Mouse (Mus musculus): ENCODE measurements around the gene Zfp282.
A peak's percentile ranks its signal among the peaks of the same experiment; 100 is the strongest.

Gene Zfp282

GRCm38 (mm10) chr6:47918768-47919274 is 41.8 kb downstream of the Zfp282 start:
- DNase-seq (ENCODE audit: low read depth, low spot score): no peak
- no peaks in the 10 kb centered on the region for H3K36me3 ChIP-seq (ENCODE audit: control insufficient read depth, insufficient read depth, low read length, poor library complexity, severe bottlenecking)
- H3K27me3 ChIP-seq (ENCODE audit: control insufficient read depth, insufficient read depth, low read length, poor library complexity, severe bottlenecking): no peaks in the 10 kb centered on the region

DNA sequence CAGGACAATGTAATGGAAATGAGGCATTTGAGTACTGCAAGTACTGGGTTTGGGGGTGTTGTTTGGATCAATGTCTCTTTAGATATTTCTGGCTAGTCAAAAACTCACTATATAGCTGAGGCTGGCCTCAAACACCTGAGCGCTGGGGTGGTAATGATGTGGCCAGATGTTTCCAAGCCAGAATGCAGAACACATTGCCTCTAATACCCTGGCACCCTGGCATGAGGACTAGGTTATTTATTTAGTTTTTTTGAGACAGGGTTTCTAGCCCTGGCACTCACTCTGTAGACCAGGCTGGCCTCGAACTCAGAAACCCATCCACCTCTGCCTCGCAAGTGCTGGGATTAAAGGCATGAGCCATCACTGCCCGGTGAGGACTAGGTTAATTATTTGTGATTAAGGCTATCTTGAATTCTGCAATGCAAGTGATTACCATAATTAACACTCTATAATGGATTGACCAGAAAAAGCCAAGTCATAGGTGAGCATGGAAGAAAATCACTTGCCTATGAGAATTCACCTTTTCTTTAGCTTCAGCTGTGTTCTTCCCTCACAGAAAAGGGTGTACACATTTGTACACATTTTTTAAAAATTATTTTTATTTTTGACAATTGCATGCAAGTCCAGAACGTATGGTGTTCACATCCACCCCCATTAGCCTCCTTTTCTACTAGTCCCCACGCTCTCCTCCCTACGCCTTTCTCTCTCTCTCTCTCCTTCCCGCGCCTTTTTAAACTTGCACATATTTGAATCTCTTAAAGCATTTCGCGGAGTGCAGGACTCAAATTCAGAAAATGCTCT is 42.8 kb downstream of the Zfp282 start:
- DNase-seq (ENCODE audit: low read depth, low spot score): no peak
- H3K27me3 ChIP-seq (ENCODE audit: control insufficient read depth, insufficient read depth, low read length, poor library complexity, severe bottlenecking): no peaks in the 10 kb centered on the region

DNA sequence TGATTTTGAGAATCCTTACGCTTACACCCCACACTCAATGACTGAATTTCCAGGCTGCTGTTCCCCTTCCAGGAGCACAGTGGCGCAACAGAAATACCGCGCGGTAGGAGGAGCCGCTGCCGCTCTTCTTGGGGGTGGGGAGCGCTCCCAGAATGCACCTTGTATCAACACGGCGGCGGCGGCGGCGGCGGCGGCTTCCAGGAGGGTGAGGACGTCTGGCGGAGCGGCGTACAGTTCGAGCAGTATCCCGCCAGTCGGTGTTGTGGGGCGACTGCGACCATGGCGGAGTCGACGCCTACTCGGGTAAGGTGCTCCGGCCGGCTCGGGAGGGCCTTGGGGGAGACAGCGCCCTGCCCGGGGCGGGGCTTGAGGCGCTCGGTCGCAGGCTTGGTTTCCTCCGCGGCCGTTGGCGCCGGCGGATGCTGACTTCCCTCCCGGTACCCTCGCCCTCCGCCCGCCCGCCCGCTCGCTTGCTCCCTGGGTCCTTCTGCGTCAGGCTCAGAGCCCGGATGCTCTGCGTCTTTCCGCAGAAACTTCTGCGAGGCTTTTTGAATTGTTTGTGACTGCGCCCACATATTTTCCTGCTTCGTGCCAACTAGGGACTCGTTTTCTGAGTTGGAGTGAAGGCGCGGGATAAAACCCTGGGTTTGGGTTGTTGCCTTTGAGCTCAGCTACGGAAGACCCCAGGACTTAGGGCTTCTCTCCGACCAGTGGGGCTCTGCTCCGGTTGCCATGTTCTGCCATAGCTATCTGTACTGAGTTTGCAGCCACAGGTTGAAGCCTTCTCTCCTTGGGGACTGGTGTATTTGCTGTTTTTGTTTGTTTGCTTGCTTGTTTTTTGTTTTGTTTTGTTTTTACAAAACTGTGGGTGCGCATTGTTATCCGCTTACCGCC is 43.7 kb downstream of the Zfp282 start, which contains the start of gene Zfp212:
TSS of gene Zfp212 (plus strand) at position 30 of the 894 bp plus-strand sequence.
- Histone ChIP-seq H3K36me3 (ENCODE audit: control insufficient read depth, insufficient read depth, low read length, poor library complexity, severe bottlenecking) (no peaks in the 10 kb centered on the region), H3K27me3 (ENCODE audit: control insufficient read depth, insufficient read depth, low read length, poor library complexity, severe bottlenecking) (no peaks in the 10 kb centered on the region)
- DNase-seq (ENCODE audit: low read depth, low spot score): peak; percentile 87

More for the DNA sequence above, 42.8 kb downstream of the Zfp282 start:
- H3K36me3 ChIP-seq (ENCODE audit: control insufficient read depth, insufficient read depth, low read length, poor library complexity, severe bottlenecking): no peaks in the 10 kb centered on the region

DNA sequence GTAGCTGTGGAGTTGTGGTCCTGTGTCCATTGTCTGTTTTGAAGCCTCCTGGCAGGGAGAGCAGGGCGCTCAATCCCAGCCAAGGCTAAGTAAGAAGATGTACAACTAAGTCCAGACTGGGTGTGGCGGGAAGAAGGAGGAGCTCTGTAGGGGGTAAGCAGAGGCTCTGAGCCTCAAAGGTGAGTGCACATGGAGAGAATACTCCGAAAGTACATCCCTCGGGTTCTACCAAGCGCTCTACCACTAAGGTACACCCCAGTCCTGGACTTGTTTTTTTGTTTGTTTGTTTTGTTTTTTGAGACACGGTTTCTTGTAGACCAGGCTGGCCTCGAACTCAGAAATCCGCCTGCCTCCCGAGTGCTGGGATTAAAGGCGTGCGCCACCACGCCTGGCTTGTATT is 65.5 kb downstream of the Zfp282 start:
- DNase-seq (ENCODE audit: low read depth, low spot score): no peak
- Histone ChIP-seq H3K36me3 (ENCODE audit: control insufficient read depth, insufficient read depth, low read length, poor library complexity, severe bottlenecking) (no peaks in the 10 kb centered on the region), H3K27me3 (ENCODE audit: control insufficient read depth, insufficient read depth, low read length, poor library complexity, severe bottlenecking) (no peaks in the 10 kb centered on the region)

DNA sequence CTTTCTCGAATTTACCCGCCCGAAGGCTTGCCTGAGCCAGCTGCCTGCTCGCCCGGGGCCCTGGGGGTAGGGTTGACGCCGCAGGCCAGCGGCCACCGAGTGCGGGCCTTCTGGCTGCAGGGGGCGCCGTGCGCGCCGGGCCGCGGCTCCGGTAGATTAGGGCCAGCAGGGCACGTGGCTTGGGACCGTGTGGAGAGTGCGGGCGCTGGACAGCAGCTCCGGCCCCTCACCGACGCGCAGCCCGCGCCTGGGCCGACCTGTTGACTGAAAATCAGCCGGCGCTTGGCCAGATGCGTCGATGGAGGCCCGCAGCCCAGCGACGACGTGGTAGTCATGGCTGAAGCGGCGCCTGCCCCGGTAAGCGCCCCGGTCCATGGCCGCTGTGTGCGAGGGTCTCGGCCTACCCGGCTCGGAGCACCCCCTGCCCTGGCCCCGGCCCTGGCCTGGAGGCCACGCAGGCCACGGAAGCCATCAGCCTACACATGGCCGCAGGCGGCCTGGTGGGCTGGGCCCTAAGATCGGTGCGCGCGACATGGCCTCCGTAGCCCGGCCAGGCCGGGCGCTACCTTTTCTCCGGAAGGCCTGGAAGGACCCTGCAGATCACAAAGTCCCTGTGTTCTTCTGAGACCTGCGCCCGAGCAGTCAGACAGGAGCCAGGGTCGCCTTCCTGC is 66.2 kb downstream of the Zfp282 start:
- DNase-seq (ENCODE audit: low read depth, low spot score): peak; percentile 72
- no peaks in the 10 kb centered on the region for H3K27me3 ChIP-seq (ENCODE audit: control insufficient read depth, insufficient read depth, low read length, poor library complexity, severe bottlenecking)
- no peaks in the 10 kb centered on the region for H3K36me3 ChIP-seq (ENCODE audit: control insufficient read depth, insufficient read depth, low read length, poor library complexity, severe bottlenecking)

DNA sequence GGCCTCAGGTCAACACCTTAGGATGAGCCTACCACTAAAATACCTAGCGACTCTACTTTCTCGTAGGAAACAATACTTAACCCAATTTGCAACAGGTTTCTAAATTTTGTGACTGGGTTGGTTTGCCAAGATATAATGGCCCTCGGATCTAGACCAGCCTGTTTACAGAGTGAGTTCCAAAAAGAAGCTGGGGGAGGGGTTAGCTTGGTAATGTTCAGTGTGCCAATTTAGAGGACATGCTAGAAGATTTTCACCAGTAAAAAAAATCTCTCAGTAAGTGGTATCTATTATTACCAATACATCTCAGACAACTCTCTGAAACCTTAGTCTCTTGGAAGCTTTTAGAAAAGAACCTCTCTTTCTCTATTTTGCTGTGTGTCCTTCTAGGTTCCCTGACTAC is 66.7 kb downstream of the Zfp282 start:
- no peaks in the 10 kb centered on the region for H3K36me3 ChIP-seq (ENCODE audit: control insufficient read depth, insufficient read depth, low read length, poor library complexity, severe bottlenecking)
- no peaks in the 10 kb centered on the region for H3K27me3 ChIP-seq (ENCODE audit: control insufficient read depth, insufficient read depth, low read length, poor library complexity, severe bottlenecking)
- DNase-seq (ENCODE audit: low read depth, low spot score): no peak

DNA sequence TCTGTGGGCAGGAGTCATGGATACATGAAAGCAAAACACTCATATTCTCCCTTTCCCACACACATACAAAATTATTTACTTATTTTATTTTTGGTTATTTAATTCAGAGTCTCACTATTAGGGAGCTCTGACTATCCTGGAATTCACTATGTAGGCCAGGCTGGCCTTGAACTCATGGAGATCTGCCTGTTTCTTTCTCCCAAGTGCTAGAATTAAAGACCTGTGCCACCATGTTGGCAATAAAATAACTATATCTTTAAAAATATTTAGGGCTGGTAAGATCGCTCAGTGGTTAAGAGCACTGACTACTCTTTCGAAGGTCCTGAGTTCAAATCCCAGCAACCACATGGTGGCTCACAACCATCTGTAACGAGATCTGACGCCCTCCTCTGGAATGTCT is 70.4 kb downstream of the Zfp282 start:
- no peaks in the 10 kb centered on the region for H3K27me3 ChIP-seq (ENCODE audit: control insufficient read depth, insufficient read depth, low read length, poor library complexity, severe bottlenecking)
- no peaks in the 10 kb centered on the region for H3K36me3 ChIP-seq (ENCODE audit: control insufficient read depth, insufficient read depth, low read length, poor library complexity, severe bottlenecking)
- no peak for DNase-seq (ENCODE audit: low read depth, low spot score)

GRCm38 (mm10) chr6:47953191-47953726 is 76.3 kb downstream of the Zfp282 start, which contains the start of gene Zfp956:
Gene Zfp956, plus strand, starts transcription at chr6:47953390.
- H3K27me3 ChIP-seq (ENCODE audit: control insufficient read depth, insufficient read depth, low read length, poor library complexity, severe bottlenecking): no peaks in the 10 kb centered on the region; the same call in 1 of the 2 replicates
- H3K36me3 ChIP-seq (ENCODE audit: control insufficient read depth, insufficient read depth, low read length, poor library complexity, severe bottlenecking): no peaks in the 10 kb centered on the region; the same call in 1 of the 2 replicates
- DNase-seq (ENCODE audit: low read depth, low spot score): peak; percentile 94

DNA sequence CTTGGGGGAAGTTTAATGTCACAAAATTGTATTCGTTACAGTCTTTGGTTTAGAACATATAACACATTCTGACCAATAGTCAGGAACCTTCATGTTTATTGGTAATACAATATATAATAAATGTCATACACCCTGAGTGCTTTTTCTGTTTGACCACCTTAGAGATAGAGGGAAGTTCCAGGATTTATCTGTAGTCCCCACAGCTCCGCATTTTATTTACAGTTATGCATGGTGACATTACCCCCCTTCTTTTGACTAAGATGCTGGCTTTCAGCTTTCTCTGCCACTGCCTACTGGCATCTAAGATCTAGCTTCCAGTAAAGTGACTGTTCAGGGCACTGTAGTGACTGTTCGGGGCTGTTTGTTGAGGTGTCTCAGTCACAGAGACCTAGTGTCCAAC is 77.4 kb downstream of the Zfp282 start:
- H3K36me3 ChIP-seq (ENCODE audit: control insufficient read depth, insufficient read depth, low read length, poor library complexity, severe bottlenecking): no peaks in the 10 kb centered on the region; the same call in 1 of the 2 replicates
- no peak for DNase-seq (ENCODE audit: low read depth, low spot score)
- no peaks in the 10 kb centered on the region; the same call in 1 of the 2 replicates for H3K27me3 ChIP-seq (ENCODE audit: control insufficient read depth, insufficient read depth, low read length, poor library complexity, severe bottlenecking)

DNA sequence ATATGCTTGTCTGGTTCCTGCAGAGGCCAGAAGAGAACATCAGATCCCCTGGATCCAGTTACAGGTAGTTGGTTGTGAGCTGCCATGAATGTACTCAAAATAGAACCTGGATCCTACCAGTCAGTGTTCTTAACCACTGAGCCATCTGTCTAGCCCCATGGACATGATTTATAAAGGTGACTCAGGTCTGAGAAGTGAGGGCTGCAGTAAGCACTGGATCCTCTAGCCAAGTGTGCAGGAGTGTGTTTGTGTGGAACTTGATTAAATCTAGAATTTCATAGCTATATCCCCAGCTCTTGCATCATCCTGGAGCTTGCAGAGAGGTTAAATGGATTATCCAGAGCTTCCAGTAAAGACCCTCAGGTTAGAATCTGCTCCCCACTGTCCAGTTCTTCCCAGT is 80.8 kb downstream of the Zfp282 start:
- Histone ChIP-seq H3K36me3 (ENCODE audit: control insufficient read depth, insufficient read depth, low read length, poor library complexity, severe bottlenecking) (peaks cover 10% of the 10 kb centered on the region), H3K27me3 (ENCODE audit: control insufficient read depth, insufficient read depth, low read length, poor library complexity, severe bottlenecking) (no peaks in the 10 kb centered on the region; the same call in 1 of the 2 replicates)
- DNase-seq (ENCODE audit: low read depth, low spot score): no peak

All from splenic B cell, adult 2 months (primary cell).